Mouse (Mus musculus) E14TG2a.4 (cell line): ENCODE measurements around the gene Fam69b.

Source experiments
- H3K27me3 ChIP-seq: 2 replicates; pipeline ENCODE4 v1.6.1; 2014; ENCODE audit warnings: low read length, control low read depth; ENCODE audit not compliant: insufficient read depth
- H3K36me3 ChIP-seq: 2 replicates; pipeline ENCODE4 v1.6.1; 2014; ENCODE audit warnings: low read length, control low read depth; ENCODE audit not compliant: insufficient read depth
- H3K4me1 ChIP-seq: replicated peaks from 2 replicates; pipeline ENCODE4 v1.6.1; 2014; ENCODE audit warnings: low read depth, low read length, control low read depth
- H3K4me3 ChIP-seq: replicated peaks from 2 replicates; pipeline ENCODE4 v1.5.1; 2014; ENCODE audit warnings: mild to moderate bottlenecking, low read length
- H3K9me3 ChIP-seq: 2 replicates; pipeline ENCODE4 v1.6.1; 2014; ENCODE audit warnings: low read length, control low read depth
- CTCF ChIP-seq: conservative IDR thresholded peaks from 2 replicates; pipeline ENCODE4 v1.5.1; 2014; ENCODE audit warnings: low read length
- NANOG ChIP-seq: IDR thresholded peaks from 2 replicates; pipeline ENCODE4 v1.6.1; 2014; ENCODE audit warnings: borderline replicate concordance, low read length, mixed read lengths
- POU5F1 ChIP-seq: IDR thresholded peaks from 2 replicates; pipeline ENCODE4 v1.6.1; 2014; ENCODE audit warnings: low read length, borderline replicate concordance

Fam69b gene

DNA sequence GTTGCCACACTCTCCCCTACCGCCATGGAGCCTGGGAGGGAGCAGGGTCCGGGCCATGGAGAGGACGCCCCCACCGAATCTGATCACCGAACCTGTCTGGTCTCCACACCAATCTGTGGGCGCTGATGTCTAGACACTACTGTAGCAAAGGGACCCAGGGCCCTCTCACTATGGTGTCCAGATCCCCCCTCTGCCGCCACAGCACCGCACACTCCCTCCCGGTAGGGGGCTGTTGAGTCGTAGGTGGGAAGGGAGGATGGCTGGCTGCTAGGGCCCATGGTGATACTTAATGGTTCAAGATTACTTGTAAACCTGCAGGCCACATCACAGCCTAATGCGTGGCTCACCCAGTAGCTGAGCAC, 41.2 kb upstream of the Fam69b start:
- H3K27me3 ChIP-seq, result 0 out of 2 replicates have a peak, but pooled peaks cover 4% of the 10 kb centered on the region
- H3K4me3 ChIP-seq, result peak overlapping the region; percentile 86
- H3K36me3 ChIP-seq, result peaks cover 34% of the 10 kb centered on the region
- TF ChIP-seq CTCF (no peak), NANOG (no peak), POU5F1 (no peak)
- H3K9me3 ChIP-seq, result no peaks in the 10 kb centered on the region
- peaks cover 60% of the 10 kb centered on the region for H3K4me1 ChIP-seq

DNA sequence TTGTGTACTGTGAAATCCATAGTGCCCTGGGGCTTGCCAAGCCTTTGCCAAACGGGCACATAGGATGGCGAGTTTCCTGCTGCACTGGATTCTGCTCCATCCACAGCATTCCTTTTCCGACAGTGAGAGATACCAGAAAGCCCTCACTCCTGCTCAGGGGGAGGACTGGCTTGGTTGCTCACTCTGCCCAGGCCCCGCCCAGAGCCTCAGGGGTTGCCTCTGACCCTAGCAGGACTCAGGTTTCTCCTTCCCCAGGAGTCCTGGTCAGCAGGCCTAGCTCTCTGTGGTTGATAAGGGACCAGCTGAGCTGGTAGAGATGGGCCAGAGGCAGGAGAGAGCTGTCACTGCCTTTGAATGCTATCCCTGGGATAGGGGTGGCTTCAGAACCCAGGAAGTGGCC, 39.7 kb upstream of the Fam69b start:
- TF ChIP-seq CTCF, result no peak
- no peak for TF ChIP-seq POU5F1
- TF ChIP-seq NANOG, result no peak

DNA sequence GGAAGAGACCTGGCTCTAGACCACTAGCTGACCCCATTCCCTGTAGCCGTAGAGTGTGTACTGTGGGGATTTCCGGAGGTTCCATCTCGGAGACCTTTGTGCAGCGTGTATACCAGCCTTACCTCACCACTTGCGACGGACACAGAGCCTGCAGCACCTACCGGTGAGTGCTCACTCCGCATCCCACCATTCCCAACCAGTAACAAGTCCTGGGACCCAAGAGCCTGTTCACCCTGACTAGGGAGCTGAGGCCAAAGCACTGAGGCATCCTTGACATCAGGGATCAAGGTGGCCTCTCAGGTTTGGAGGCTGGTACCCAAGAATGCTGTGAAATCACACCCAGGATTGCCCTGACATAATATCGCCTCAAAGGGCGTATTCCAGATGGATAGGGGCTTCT, 39.0 kb upstream of the Fam69b start:
- TF ChIP-seq NANOG, result no peak
- TF ChIP-seq POU5F1, result no peak
- no peak for TF ChIP-seq CTCF

More for the DNA sequence above, 39.7 kb upstream of the Fam69b start:
- Histone ChIP-seq H3K9me3 (no peaks in the 10 kb centered on the region), H3K27me3 (0 out of 2 replicates have a peak, but pooled peaks cover 4% of the 10 kb centered on the region), H3K4me3 (0 out of 2 replicates have a peak overlapping the region, but pooled peaks have one; percentile 10), H3K4me1 (peaks cover 55% of the 10 kb centered on the region), H3K36me3 (peaks cover 49% of the 10 kb centered on the region)

DNA sequence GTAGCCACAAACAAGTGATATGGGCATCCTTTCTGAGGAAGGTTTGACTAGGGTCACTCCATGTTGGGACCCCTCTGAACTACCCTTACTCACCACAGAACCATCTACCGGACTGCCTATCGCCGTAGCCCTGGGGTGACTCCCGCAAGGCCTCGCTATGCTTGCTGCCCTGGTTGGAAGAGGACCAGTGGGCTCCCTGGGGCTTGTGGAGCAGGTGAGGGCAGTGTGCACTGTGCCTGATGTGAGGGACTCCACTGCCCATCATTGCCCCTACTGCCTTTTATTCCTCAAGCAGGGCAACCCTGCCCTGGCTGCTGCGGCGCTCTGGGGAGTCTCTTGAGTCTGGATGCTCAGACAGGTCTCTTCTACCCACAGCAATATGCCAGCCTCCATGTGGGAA, 38.0 kb upstream of the Fam69b start:
- no peaks in the 10 kb centered on the region for H3K9me3 ChIP-seq
- H3K36me3 ChIP-seq, result peaks cover 64% of the 10 kb centered on the region
- TF ChIP-seq POU5F1 (no peak), CTCF (no peak), NANOG (no peak)
- no peak overlapping the region for H3K4me3 ChIP-seq
- no peaks in the 10 kb centered on the region for H3K27me3 ChIP-seq
- H3K4me1 ChIP-seq, result peaks cover 63% of the 10 kb centered on the region

More for the DNA sequence above, 39.0 kb upstream of the Fam69b start:
- Histone ChIP-seq H3K9me3 (no peaks in the 10 kb centered on the region), H3K27me3 (0 out of 2 replicates have a peak, but pooled peaks cover 2% of the 10 kb centered on the region), H3K4me3 (no peak overlapping the region), H3K4me1 (peaks cover 55% of the 10 kb centered on the region), H3K36me3 (peaks cover 54% of the 10 kb centered on the region)

DNA sequence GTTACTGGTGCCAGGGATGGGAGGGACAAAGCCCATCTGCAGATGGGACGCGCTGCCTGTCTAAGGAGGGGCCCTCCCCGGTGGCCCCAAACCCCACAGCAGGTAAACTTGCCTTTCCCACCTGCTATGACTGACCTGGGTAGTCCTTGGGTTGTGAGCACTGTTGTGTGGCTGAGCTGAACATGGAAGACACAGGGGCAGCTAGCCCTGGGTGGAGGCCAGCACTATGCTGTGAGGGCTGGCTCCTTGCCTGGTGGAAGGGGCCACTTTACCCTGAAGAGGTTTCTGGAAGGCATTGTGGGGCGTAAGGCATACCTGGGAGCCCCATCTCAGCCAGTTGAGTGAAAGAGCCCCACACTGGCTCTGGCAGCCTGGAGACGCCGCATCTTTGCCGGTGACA, 37.3 kb upstream of the Fam69b start:
- no peak for TF ChIP-seq NANOG
- TF ChIP-seq POU5F1, result no peak
- TF ChIP-seq CTCF, result no peak
- peaks cover 63% of the 10 kb centered on the region for H3K4me1 ChIP-seq
- no peaks in the 10 kb centered on the region for H3K9me3 ChIP-seq
- H3K36me3 ChIP-seq, result peaks cover 71% of the 10 kb centered on the region
- no peaks in the 10 kb centered on the region for H3K27me3 ChIP-seq
- H3K4me3 ChIP-seq, result no peak overlapping the region

DNA sequence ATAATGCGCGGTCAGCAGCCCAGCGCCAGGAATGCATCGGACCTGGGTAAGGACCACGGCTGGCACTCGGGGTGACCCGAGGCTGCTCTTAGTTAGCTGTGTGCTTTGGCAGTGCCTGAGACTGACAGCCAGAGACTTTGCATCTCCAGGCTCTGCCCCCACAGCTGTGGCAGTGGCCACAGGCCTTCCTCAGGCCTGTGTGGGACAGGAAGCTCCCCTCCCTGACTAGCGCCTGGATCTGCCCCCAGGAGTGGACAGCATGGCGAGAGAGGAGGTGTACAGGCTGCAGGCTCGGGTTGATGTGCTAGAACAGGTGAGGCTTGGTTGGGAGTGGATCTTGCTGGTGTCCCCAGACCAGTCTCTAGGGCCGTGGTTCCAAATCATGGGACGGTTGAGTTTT, 36.8 kb upstream of the Fam69b start:
- no peak for TF ChIP-seq CTCF
- TF ChIP-seq POU5F1, result no peak
- no peak for TF ChIP-seq NANOG
- Histone ChIP-seq H3K4me1 (peaks cover 64% of the 10 kb centered on the region), H3K36me3 (peaks cover 76% of the 10 kb centered on the region)

DNA sequence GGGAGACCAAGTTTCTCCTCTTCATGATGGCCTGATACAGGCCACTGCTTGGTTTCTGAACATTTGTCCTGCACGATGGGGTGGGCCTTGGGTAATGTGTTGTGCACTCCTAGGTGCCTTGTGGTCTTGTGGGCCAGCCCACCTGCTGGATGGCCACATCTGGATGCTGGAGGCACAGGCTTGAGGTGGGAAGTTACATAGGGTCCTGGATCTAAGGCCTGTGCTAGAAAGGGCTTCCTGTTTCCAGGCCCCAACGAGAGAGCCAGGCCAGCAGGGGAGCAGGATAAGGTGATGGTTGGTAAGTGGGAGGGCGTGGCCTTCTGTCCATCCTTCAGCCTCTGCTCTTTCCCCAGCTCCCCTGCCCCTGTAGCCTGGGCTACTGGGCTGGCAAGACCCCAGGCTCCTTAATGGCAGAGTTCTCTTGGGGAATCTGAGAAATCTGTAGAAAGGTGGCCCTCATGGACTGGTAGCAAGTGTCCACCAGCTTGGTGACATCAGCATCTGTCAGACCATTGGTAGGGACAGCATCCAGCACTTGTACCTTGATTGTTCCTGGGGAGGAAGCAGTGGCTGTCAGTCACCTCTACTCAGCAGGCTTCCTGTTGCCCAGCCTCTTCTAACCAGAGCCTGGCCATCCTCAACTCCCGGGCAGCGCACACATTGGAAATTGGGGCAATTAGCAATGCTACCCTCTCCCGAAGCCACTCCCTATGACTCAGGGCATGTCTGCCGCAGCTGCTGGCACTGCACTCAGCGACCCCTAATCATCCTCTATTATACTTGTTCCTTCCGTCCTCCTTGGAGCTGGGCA, 34.8 kb upstream of the Fam69b start:
- peaks cover 66% of the 10 kb centered on the region for H3K4me1 ChIP-seq
- H3K4me3 ChIP-seq, result no peak overlapping the region
- TF ChIP-seq NANOG (no peak), CTCF (no peak), POU5F1 (no peak)
- no peaks in the 10 kb centered on the region for H3K27me3 ChIP-seq
- H3K36me3 ChIP-seq, result peaks cover 86% of the 10 kb centered on the region
- H3K9me3 ChIP-seq, result no peaks in the 10 kb centered on the region

More for the DNA sequence above, 36.8 kb upstream of the Fam69b start:
- no peak overlapping the region for H3K4me3 ChIP-seq
- no peaks in the 10 kb centered on the region for H3K9me3 ChIP-seq
- H3K27me3 ChIP-seq, result no peaks in the 10 kb centered on the region

DNA sequence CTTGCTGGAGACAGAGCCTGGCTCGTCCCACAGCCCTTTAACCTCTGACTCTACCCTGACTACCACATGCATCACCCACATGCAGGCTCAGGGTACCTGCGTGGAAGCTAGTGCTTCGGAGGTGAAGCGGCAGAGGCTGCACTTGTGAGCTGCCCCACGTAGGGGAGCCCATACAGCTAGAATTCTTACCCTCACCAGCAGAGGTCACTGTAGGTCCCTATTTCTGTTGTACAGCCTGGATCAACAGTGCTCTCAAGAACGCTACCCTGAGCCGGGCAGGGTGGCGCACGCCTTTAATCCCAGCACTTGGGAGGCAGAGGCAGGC, 34.3 kb upstream of the Fam69b start:
- Histone ChIP-seq H3K4me1 (peaks cover 65% of the 10 kb centered on the region), H3K36me3 (peaks cover 82% of the 10 kb centered on the region), H3K9me3 (no peaks in the 10 kb centered on the region), H3K27me3 (no peaks in the 10 kb centered on the region), H3K4me3 (no peak overlapping the region)
- TF ChIP-seq POU5F1 (no peak), NANOG (no peak), CTCF (peak; percentile 33; the same call in 1 of the 2 replicates)
